Mouse (Mus musculus): Measurements from ENCODE around the gene S100pbp.
"Not testable (repeated sequence)": the region's sequence is repeated elsewhere in the genome, so short reads cannot be mapped to it uniquely, and the experiment has no call there.

Gene S100pbp

DNA sequence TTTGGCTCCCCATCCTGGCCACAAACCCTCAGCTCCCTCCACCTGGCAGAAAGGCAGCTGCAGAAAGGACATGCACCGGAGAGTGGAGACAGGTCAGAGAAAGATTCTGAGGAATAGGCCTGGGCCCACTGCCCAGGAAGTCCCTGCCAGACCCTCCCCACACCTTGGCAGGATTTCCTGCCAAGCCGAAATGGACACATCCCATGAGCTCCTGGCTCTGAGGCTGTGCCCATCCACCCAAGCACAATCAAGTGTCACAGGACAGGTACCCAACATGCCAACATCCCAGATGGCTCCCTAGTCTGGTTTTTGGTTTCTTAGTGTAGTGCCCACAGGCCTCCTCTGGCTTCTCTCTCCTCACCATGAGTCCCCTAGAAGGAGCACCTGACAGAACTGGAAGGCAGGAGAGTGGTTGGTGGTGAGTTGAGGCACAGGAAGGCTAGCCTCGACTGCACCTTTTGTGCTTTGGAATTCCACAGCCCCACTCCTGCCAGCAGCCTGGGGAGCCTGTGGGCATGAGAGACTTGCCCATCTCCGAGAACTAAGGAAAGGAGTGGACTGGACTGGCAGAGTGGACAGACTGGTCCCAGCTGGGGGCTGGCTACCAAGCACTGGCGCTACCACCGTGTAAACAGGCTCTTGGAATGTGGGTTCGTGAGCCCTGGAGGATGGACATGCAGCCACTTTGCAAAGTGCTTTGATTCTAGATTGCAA lies 31.0 kb upstream of the S100pbp start:
- no peak for DNase-seq

DNA sequence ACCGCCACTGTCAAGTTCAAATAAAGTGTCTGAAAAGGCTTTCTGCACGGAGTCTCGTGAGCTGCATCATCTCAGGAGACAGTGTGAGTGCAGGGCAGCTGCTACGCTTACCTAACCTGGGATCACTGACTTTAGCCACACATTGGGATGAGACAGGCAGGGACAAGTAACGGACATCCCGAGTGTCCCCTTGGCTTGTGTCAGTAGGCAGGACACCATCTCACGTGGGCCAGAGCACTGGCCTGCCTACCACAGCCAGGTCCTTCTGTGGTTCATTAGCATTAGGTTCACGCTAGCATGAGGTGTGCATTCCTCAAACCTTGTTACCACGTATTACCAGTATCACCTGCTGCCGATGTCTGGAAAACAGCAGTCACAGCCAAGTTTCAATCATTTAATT lies 29.7 kb upstream of the S100pbp start:
- DNase-seq, result no peak

DNA sequence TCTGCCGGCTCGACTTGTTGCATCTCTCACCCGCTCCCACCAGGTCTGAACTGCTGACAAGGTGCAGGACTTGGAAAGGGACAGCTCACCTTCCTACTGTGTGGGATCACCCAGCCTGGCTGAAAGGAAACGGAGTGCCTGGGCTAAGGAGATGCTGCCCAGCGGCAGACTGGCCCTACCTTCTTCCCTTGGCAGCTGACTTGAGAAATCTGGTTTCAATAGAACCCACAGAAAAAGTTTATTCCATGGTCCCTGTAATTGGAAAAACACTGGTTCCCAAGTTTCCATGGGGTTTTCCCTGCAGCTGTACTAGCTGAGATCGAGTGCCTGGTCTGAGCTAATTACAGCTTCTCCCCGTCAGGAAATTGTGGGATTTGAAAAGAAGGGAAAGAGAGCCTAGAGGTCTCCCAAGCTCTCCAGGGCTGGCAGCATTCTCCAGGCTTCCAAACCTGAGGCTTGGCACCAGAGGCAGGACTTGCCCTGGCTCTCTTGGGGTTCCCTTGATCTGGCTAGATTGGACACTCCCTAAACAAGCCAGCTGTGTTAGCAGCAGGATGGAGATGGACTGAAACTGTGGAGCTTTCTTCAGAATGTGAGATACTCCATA lies 29.1 kb upstream of the S100pbp start:
- no peak for DNase-seq

DNA sequence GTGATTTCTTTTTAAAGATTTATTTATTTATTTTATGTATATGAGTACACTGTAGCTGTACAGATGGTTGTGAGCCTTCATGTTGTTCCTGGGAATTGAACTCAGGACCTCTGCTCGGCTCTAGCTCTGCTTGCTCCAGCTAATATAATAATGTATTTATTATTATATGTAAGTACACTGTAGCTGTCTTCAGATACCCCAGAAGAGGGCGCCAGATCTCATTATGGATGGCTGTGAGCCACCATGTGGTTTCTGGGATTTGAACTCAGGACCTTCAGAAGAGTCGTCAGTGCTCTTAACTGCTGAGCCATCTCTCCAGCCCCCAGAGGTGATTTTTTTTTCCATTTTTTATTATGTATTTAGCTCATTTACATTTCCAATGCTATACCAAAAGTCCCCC lies 23.0 kb upstream of the S100pbp start:
- not testable (repeated sequence) for DNase-seq

DNA sequence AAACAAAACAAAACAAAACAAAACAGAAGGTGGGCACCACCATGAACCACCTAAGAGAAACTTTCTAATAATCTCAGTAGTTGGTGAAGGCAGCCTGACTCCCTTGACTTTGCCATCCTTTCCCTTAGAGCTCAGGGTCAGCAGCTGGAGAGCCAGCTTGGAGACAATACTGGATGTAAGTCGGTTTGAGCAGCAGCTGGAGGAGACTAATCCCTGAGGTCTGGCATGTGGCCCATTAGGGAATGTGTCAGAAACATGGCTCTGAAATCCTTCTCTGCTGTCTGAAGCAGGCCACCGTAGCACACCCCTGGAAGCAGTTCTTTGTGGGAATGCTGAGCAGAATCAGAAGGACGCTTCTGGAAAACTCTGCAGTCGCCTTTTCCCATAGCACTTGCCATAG lies 21.9 kb upstream of the S100pbp start:
- no peak for DNase-seq

DNA sequence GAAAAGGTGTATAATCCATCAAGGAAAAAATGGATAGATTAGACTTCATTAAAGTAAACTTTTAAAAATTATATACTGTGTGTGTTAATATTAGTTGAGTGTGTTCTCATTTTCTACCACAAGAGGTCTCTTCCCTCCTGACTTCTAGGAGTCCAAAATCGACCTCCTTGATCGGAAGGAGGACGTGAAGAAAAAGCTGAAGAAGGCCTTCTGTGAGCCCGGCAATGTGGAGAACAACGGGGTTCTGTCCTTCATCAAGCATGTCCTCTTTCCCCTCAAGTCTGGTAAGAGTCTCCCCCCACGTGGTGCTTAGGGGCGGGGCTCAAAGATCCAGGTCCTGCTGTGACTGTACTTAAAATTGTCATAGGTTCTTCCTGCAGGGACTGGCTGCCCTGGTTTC lies 20.0 kb upstream of the S100pbp start:
- no peak for DNase-seq

DNA sequence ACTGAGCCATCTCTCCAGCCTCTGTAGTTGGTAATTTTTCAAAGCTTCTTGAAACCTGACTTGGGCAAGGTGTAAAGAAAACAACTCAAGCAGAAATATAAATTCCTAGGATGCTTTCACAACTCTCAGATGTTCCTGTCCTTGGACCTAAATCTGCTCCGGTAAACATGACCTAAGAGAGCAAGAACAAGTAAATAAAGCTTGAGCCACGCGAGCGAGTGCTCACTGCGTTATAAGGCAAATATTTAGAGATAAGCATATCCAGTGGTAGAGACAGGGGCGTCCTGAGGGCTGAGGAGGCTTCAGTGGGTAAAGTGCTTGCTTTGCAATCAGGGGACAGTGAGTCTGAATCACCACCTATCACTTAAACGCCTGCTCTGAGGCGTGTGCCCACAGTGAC lies 17.3 kb upstream of the S100pbp start:
- no peak for DNase-seq

DNA sequence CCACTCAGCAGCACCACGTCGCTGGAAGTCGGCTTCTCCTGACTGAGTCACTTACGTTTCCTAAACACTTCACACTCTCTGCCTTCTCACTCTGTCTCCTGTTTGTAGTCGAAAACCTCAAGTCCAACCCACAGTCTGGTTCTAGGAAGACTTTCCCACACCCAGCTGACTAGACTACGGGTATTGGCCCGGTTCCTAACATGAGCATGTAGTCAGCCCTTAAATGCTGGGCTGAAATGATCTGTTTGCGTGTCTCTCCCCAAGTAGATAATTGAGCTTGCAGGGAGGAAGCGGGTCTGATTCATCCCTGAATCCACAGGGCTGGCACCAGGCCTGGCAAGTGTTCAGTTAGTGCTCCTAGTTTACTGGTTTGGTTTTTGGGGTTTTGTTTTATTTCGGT lies 15.1 kb upstream of the S100pbp start:
- DNase-seq, result no peak

DNA sequence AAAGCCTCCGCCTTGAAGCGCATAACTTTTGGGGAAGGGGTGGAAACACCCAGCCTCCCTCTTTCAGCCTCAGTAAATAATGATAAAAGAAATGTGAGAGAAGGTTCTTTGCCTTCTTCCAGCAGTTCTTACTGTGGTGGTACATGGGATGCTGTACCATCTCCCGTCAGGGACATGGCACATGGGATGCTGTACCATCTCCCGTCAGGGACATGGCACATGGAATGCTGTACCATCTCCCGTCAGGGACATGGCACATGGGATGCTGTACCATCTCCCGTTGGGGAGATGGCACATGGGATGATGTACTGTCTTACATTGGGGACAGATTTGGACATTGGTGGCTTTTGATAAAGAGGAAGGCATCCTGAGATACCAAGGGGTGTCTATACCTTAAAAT lies 8.0 kb upstream of the S100pbp start:
- no peak for DNase-seq

DNA sequence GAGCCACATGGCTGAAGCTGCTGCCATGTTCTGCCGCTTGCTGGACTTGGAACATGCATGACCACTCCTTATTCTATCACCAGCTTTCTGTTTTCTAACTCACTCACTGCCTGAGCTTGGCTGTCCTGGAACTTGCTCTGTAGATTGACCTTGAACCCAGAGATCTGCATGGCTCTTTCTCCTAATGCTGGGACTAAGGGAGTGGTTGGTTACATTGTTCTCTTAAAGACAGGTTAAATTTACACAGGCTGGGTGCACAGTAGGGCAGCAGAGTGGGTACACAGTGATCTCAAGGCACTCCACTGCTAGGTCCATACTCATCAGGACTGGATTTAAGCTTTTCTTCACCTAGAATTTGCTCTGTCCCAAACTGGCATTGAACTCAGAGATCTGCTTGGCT lies 4.8 kb upstream of the S100pbp start:
- DNase-seq, result no peak

DNA sequence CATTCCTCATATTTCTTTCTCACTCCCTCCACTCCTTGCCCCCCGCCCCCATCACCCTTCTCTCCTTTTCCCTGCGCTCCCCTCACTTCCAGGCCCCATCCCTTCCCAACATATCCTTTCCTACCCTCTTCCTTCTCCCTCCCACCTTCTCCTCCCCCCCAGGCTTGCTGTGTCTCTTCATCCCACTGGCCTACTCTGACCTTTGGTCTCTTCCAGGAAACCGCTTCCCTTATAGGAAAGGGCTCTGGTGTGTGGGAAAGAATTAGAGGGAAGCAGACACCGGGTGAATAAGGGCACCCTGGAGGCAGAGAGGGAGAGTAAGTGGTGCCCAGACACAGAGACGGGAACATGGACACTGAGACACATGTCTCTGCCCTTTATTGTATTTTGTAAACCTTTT lies 2.2 kb upstream of the S100pbp start:
- no peak for DNase-seq

DNA sequence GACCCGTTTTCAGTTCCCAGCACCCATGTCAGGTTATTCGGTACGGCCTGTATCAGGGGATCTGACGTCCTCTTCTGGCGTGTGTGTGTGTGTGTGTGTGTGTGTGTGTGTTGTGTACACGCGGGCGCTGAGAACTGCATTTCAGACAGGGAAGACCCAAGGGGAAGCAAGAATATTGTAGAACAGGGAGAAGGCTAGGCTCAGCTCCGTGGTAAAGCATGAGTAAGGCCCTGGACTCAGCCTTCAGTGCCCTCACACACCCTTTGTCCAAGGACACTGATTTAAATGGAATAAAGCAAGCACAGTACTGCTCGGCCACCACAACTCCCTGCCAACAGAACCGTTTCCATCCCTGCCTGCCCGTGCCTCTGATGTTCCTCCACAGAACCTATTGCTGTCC lies 1.0 kb upstream of the S100pbp start:
- peak; percentile 8 to 13 for DNase-seq

DNA sequence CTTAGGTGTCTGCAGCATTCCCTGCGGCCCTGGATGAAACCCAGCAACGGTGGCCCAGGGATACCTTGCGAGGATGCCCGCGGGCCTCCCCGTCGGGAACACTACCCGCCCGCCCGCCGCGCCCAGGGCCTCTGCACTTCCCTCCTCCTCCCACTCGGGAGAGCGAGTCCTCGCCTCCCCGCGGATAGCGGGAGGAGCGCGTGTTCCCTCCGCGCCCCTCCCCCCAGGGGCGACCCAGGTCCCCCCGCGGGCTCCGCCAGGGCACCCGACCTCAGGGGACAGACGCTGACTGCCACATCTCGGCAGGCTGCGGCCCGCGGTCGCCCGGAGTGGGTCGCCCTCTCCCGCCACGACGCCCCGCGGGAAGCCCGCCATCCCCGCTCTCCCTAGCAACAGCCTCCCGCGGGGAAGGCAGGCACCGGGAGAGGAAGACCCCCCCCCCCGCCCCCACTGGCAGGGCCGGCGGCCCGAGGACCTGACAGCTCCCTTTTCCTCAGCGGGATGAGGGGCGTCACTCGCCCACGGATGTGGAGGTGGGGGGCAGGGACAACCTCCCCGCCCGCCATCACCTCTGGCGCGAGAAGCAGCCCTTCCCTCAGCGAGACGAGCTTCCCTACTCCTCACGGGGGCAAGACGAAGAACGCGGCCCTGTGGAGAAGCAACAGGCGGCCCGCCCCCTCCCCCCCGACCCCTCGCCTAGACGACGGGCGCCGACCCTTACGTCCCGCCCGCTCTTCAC lies 555 bp downstream of the S100pbp start:
- peak; percentile 59 to 78 for DNase-seq

DNA sequence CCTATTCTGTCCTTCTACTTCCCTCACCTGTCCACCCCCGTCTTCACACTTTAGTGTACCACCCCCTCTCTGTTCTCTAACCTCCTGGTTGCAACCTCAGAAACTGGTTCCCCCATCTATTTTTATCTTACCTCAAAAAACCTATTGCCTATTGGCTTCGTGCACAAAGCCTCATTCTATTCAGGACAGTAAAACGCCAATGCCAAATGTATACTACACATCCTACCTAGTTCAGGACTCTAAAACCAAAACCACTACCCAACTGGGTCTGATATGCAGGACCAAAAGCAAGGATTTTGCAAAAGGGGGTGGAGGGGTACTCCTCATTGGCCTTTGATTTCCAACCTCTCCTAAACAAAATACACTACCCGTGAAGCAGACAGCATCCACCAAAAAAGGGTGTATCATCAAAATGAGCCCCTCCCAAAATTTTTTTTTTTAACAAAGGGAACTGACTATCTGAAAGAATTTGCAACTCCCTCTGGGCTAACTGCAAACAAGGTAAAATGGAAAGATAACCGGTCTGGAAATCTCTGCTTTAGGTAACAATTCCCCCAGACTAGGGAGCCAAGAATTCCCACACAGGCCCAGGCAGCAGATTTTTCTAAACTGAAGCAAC lies 1.4 kb downstream of the S100pbp start:
- no peak for DNase-seq

DNA sequence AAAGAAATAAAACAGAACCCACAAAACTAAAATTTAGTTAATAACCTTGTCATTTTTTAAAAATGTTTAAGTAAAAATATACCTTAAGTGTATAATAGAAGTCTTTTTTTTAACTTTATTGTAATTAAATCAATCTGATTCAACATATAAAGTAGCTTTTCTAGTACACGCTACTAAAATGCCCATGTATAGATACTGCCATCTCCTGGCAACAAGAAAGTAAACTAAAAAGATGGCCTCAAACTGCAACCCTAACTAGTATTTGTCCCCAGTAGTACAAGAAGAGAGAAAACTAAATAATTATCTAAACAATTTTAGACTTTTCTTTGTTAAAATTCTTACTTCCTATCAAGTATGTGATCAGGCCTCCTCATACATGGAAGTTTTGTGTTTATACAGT lies 10.0 kb downstream of the S100pbp start:
- DNase-seq, result no peak

DNA sequence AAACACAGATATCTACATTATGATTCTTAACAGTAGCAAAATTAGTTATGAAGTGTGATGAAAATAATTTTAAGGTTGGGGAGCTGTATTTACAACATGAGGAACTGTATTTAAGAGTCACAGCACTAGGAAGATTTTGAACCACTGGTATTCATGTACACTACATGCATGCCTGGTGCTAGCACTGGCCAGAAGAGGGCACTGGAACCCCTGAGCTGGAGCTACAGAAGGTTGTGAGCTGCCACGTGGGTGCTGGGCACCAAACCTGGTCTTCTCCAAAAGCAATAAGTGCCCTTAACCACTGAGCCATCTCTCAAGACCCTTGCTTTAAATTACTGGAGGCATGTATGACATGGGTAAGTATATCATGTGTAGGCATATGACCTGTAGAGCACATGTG lies 17.0 kb downstream of the S100pbp start:
- no peak for DNase-seq

DNA sequence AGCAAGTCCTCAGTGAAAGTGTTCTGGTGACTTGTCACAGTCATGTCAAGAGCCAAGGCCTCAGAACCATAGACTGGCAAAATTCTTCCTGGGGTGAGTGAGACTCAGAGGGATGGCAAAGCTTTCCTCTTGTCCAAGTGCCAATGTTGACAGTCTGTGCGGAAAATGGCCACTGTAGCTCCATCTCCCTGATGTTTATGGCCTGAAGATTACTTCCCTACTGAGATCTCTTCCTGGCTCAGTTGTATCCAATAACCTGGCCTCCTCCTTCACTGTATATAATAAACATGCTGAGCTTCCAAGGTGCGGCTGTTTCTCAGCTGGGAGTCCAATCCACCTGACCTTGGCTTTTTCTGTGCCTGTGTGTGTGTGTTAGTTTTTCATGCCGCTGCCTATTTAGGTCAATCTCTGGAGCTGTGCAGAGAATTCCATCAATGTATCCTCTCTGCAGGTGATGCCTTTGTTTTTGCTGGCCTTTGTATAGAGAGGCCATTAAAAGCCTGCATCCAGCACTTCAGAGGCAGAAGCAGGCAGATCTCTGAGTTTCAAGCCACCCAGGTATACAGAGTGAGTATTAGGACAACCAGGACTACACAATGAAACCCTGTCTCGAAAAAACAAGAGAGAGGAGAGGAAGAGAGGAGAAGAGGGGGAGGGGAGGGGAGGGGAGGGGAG lies 27.8 kb downstream of the S100pbp start:
- DNase-seq, result no peak

DNA sequence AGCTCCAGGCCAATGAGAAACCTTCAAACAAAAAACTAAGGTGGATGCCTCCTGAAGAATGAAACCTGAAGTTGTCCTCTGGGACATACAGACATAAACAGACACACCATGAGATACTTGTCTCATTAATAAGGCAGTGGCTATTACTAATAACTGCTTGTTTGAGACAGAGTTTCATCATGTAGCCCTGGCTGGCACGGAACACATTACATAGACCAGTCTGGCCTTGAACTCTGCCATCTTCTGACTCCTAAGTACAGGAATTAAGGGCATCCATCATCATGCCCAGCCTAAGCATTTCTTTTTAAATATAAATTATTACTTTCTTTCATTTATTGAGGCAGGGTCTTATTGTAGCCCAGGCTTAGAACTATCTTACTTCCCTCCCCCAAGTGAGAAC lies 28.5 kb downstream of the S100pbp start:
- DNase-seq, result no peak

DNA sequence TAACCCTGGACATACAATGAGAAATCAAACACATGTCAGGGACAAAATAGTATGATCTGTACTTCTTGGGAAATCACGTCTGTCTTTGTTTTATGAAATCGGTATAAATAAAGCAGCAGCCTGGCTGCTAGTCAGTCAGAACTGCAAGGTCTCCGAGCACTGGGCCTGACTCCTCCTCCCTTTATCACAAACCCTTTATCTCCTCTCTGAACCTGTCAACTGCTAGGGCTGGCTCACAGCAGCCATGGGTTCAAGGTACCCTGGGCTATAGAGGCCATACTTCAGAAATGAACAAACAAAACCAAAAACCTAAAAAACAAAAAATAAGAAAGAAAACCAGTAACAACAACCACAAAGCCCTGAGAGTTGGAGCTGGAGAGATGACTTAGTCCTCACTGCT lies 31.0 kb downstream of the S100pbp start:
- DNase-seq, result no peak

DNA sequence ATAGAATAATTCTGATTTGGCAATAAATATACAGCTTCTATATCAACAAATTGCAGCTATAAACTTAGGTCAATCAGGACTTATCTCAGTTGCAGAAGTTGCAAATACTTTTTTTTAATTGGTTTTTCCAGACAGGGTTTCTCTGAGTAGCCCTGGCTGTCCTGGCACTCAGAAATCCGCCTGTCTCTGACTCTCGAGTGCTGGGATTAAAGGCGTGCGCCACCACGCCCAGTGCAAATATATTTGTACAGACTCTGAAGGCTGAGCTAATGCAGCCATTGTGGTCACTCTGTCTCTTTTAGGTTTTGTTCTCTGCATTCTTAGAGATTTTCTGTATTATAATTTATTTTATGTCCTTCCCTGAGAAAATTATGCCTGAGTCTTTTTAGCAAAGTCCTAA lies 32.0 kb downstream of the S100pbp start:
- no peak for DNase-seq

DNA sequence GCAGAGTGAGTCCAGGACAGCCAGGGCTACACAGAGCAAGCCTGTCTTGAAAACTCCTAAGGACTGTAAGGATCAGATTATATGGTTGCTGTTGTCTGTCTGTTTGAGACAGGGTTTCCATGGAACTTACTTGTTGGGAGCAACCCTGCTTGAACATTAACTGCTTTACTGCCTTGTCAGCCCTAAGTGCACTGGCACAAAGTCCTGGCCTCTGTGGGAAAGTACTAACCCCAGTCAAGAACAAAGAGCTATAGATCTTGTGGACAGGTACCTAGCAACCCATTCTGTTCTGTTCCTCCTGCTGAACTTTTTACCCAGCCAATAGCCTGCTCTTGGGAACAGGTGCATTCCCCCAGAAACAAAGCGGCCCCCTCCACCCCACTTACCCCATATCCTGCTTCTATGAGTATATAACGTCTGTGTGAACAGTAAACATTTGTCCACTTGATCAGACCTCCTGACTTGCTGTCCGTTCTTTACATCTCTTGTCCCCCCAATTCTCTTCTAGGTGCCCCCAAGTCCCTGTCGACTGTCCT lies 38.2 kb downstream of the S100pbp start:
- no peak for DNase-seq

DNA sequence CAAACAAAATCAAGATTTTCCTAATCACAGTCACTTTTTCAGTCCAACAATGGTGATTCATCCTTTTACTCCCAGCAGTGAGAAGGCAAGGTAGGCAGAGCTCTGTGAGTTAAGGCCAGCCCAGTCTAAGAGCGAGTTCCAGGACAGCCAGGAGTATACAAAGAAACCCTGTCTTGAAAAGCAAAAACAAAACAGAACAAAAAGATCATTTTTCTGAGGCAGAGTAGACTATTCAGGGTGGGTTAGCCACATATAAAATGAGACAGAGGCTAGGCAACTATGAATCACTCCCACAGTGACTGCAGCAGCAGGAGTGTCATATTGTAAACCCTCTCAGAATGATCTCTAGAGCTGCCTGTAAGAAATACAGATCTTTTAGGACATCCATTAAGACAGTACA lies 40.2 kb downstream of the S100pbp start:
- DNase-seq, result no peak

DNA sequence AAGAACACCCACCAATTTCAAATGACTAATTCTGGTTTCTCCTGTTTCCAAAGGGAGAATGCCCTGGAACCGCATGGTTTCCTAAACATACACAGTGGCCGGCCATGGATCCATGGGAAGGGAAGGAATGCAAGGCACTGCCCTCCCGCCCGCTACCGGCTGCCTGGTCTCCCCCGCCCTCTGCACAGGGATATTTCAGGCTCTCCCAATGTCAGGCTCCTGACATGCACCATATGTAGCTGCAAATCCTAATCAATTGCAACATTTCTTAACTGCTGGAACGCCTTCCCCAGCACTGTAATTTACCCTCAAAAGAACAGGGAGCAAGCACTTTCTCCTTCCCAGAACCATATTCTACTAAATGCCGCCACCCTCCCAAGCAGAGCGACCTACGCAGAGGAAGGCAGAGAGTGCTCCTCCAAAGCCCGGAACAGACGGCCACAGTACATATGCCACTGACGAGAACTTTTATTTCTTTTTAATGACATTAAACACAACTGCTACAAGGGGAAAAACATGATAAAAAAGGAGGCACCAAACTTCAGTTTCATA lies 41.9 kb downstream of the S100pbp start:
- no peak for DNase-seq

Measured in thymus, postnatal 36 days (tissue).